Mouse (Mus musculus): Measurements from ENCODE around the gene Ermp1. TPM values are rescaled to one million over a fixed set of nuclear protein-coding genes. Genes with fewer than 3 reads are reported as not detected.

Gene Ermp1
- polyA plus RNA-seq, 1 experiment from 2014 or later, result 15.6 TPM

GRCm38 (mm10) chr19:29674946-29675345 lies 26.7 kb upstream of the Ermp1 start:
- WGBS, result 96% methylated on average over 7 of the region's 7 CpGs
- Histone ChIP-seq H3K4me3 (no peak overlapping the region), H3K4me2 (replicated peaks) (no peak overlapping the region), H3K4me1 (no peaks in the 10 kb centered on the region), H3K27me3 (replicated peaks) (no peaks in the 10 kb centered on the region), H3K27ac (no peak overlapping the region), H3K36me3 (no peaks in the 10 kb centered on the region), H3K9me3 (no peaks in the 10 kb centered on the region), H3K9ac (no peak overlapping the region)
- ATAC-seq (ENCODE audit: low FRiP score, low read depth), result no peak

DNA sequence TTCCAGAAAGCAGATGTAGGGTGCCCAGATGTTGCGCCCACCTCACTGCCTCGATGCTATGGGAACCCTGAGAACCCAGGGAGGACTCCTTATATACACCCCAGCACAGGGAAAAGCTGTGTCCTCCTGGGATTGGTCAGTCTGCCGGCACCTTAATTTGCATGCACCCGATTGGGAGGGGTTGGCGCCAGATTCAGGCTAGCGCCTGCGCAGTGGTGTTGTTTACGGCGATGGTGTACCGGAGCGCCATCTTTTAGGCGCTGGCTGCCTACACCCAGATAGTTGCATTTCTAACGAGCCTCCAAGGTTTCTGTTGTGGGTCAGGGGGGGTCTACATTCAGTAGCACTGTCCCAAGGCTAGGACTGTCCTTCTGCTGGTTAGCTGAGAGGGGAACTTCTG lies 24.4 kb upstream of the Ermp1 start:
- H3K27me3 ChIP-seq (replicated peaks), result no peaks in the 10 kb centered on the region
- ATAC-seq (ENCODE audit: low FRiP score, low read depth), result no peak
- H3K27ac ChIP-seq, result no peak overlapping the region
- no peaks in the 10 kb centered on the region for H3K36me3 ChIP-seq
- H3K4me1 ChIP-seq, result no peaks in the 10 kb centered on the region
- H3K4me2 ChIP-seq (replicated peaks), result no peak overlapping the region
- 97% methylated on average over 13 of the region's 13 CpGs for WGBS
- no peak overlapping the region for H3K9ac ChIP-seq
- H3K4me3 ChIP-seq, result no peak overlapping the region
- H3K9me3 ChIP-seq, result no peaks in the 10 kb centered on the region

DNA sequence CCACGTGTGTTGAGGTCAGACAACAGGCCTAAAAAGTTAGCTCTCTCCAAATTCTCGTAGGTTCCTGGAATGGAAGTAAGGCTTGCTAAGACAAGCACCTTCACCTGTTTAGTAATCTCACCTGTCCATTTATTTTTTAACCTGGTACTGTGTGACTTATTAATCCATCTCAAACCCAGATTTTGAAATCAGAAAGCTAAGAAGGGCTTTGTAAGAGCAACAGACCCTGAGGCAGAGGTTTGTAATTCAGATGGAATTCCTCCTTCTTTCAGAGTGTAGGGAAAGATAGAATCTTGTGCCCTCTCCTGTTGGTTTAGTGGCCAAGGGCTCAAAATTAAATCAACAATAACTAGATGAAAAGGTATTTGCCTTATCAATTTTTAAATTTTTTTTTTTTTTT lies 22.9 kb upstream of the Ermp1 start:
- Histone ChIP-seq H3K27me3 (replicated peaks) (no peaks in the 10 kb centered on the region), H3K9me3 (no peaks in the 10 kb centered on the region), H3K4me1 (no peaks in the 10 kb centered on the region), H3K9ac (no peak overlapping the region), H3K36me3 (no peaks in the 10 kb centered on the region), H3K4me2 (replicated peaks) (no peak overlapping the region), H3K27ac (no peak overlapping the region), H3K4me3 (no peak overlapping the region)
- WGBS, result 80% methylated on average over 2 of the region's 2 CpGs
- no peak for ATAC-seq (ENCODE audit: low FRiP score, low read depth)

DNA sequence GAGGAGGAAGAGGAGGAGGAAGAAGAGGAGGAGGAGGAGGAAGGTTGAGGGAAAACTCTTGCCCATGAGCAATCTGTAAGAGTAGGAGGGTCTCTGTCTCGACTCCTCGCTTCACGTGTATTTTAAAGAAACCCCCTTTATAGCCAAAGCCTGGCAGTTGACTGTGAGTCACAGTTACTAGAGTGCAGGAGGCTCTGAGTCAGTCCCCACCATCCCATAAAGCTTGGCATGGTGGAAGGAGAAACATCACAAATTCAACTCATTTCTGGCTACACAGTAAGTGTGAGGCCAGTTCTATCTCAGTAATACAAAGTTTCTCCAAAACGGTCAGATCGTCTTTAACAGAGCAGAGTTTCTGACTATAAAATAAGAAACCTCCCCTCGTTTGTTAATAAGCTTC lies 22.0 kb upstream of the Ermp1 start:
- H3K4me1 ChIP-seq, result no peaks in the 10 kb centered on the region
- no peaks in the 10 kb centered on the region for H3K27me3 ChIP-seq (replicated peaks)
- no peaks in the 10 kb centered on the region for H3K9me3 ChIP-seq
- no peaks in the 10 kb centered on the region for H3K36me3 ChIP-seq
- no peak overlapping the region for H3K4me2 ChIP-seq (replicated peaks)
- no peak overlapping the region for H3K9ac ChIP-seq
- 84% methylated on average over 6 of the region's 6 CpGs for WGBS
- H3K27ac ChIP-seq, result no peak overlapping the region
- no peak overlapping the region for H3K4me3 ChIP-seq
- ATAC-seq (ENCODE audit: low FRiP score, low read depth), result no peak

DNA sequence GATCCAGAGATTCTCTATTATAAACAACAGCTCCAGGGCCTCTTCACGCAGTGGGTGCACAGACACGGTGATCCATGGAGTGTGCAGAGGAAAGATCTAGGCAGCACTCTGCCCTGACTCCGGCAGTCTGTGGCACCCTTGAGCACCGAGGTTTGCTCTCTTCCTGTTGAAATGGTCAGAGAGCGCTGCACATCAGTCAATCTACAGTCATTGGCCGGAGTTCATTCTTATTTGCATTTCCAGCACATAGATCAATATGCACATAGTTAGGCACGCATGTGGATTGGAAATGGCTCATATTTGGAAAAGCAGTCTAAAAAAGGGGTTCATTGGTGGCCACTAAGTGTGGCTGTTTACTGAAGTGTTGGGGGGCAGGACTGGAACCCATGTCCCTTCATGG lies 19.9 kb upstream of the Ermp1 start:
- H3K9me3 ChIP-seq, result no peaks in the 10 kb centered on the region
- WGBS, result 92% methylated on average over 7 of the region's 7 CpGs
- ATAC-seq (ENCODE audit: low FRiP score, low read depth), result no peak

GRCm38 (mm10) chr19:29666965-29667594 lies 18.9 kb upstream of the Ermp1 start:
- Histone ChIP-seq H3K27me3 (replicated peaks) (no peaks in the 10 kb centered on the region), H3K4me2 (replicated peaks) (no peak overlapping the region), H3K9me3 (no peaks in the 10 kb centered on the region), H3K36me3 (no peaks in the 10 kb centered on the region), H3K4me3 (no peak overlapping the region), H3K27ac (no peak overlapping the region), H3K9ac (no peak overlapping the region), H3K4me1 (no peaks in the 10 kb centered on the region)
- ATAC-seq (ENCODE audit: low FRiP score, low read depth), result no peak
- 87% methylated on average over 5 of the region's 5 CpGs for WGBS

More for the DNA sequence above, 19.9 kb upstream of the Ermp1 start:
- Histone ChIP-seq H3K4me1 (no peaks in the 10 kb centered on the region), H3K27ac (no peak overlapping the region), H3K36me3 (no peaks in the 10 kb centered on the region), H3K27me3 (replicated peaks) (no peaks in the 10 kb centered on the region), H3K4me3 (no peak overlapping the region), H3K9ac (no peak overlapping the region), H3K4me2 (replicated peaks) (no peak overlapping the region)

GRCm38 (mm10) chr19:29666164-29666563 lies 17.9 kb upstream of the Ermp1 start:
- Histone ChIP-seq H3K27me3 (replicated peaks) (no peaks in the 10 kb centered on the region), H3K27ac (no peak overlapping the region), H3K4me3 (no peak overlapping the region), H3K4me2 (replicated peaks) (no peak overlapping the region), H3K4me1 (no peaks in the 10 kb centered on the region), H3K9ac (no peak overlapping the region), H3K9me3 (no peaks in the 10 kb centered on the region), H3K36me3 (no peaks in the 10 kb centered on the region)
- no peak for ATAC-seq (ENCODE audit: low FRiP score, low read depth)
- 89% methylated on average over 4 of the region's 4 CpGs for WGBS

GRCm38 (mm10) chr19:29664934-29665333 lies 16.7 kb upstream of the Ermp1 start:
- no peak overlapping the region for H3K4me3 ChIP-seq
- ATAC-seq (ENCODE audit: low FRiP score, low read depth), result no peak
- H3K9ac ChIP-seq, result no peak overlapping the region
- no peaks in the 10 kb centered on the region for H3K9me3 ChIP-seq
- no peak overlapping the region for H3K4me2 ChIP-seq (replicated peaks)
- H3K27me3 ChIP-seq (replicated peaks), result no peaks in the 10 kb centered on the region
- no peaks in the 10 kb centered on the region for H3K36me3 ChIP-seq
- WGBS, result 85% methylated on average over 5 of the region's 5 CpGs
- no peak overlapping the region for H3K27ac ChIP-seq
- no peaks in the 10 kb centered on the region for H3K4me1 ChIP-seq

DNA sequence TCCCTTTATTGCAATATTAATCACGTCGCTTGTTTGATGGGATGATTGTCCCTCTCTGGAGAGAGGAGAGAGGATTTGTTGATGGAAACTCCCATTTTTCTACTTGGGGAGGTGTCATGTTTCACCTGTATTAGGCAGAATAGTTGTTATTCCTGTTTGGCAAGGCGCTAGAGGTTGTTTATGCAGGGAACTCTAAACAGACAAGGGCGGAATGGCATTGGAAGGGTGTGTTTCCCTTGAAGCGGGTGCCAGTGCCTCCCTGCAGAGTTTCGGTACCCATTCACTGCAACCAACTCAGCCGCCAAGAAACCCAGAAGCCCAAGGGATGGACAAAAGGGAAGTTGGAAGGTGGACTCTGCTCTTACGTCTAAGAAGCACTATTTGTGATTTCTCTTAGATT lies 15.6 kb upstream of the Ermp1 start:
- H3K4me3 ChIP-seq, result no peak overlapping the region
- ATAC-seq (ENCODE audit: low FRiP score, low read depth), result no peak
- H3K9me3 ChIP-seq, result no peaks in the 10 kb centered on the region
- no peak overlapping the region for H3K4me2 ChIP-seq (replicated peaks)
- no peaks in the 10 kb centered on the region for H3K36me3 ChIP-seq
- no peak overlapping the region for H3K9ac ChIP-seq
- no peaks in the 10 kb centered on the region for H3K27me3 ChIP-seq (replicated peaks)
- WGBS, result 80% methylated on average over 8 of the region's 8 CpGs
- no peak overlapping the region for H3K27ac ChIP-seq
- H3K4me1 ChIP-seq, result no peaks in the 10 kb centered on the region

- no peak for ATAC-seq (ENCODE audit: low FRiP score, low read depth)
- H3K9me3 ChIP-seq, result no peaks in the 10 kb centered on the region
- H3K4me2 ChIP-seq (replicated peaks), result no peak overlapping the region
- H3K27me3 ChIP-seq (replicated peaks), result no peaks in the 10 kb centered on the region
- no peaks in the 10 kb centered on the region for H3K36me3 ChIP-seq
- H3K27ac ChIP-seq, result no peak overlapping the region
- 89% methylated on average over 6 of the region's 6 CpGs for WGBS
- no peaks in the 10 kb centered on the region for H3K4me1 ChIP-seq
- H3K9ac ChIP-seq, result no peak overlapping the region
- H3K4me3 ChIP-seq, result no peak overlapping the region
Observed at GRCm38 (mm10) chr19:29661974-29662580, 13.9 kb upstream of the Ermp1 start.

DNA sequence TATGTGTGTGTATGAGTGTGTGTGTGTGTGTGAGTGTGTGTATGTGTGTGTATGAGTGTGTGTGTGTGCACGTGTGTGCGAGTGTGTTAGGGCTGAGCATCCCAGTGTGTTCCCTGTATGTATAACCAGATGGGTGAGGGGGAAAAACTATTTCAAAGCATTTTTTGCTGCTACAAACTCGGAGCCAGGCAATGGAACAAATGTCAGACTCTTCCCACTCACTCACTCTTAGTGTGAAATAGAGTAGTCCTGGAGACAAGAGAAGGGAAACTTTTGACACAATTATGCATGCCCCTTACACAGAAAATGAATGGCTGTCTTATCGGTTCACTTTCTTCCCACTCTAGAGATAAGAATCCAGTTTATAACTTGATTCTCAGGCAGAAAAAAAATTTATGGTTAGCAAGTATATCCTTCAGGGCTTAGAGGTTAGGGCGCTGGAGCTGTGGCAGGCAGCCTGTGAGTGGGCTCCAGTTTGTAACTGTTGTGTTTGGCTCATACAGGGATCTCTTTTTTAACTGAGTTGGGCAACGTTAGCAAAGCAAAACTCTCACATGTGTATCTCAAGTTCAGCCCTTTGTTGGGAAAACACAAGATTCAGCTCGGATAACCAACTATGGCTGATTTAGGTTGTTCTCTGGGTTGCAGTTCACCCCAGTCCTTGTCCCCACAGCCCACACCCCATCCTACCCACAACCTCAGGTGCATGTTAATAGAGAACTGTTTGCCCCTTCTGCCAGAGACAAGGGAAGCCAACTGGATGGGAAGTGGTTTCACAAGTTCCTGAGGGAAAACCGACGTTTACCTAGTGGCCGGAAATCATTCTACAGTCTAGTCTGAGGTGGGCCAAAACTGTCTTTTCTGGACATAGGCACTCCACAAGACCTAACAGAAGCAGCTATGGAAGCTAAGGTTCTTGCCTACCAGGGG lies 12.9 kb upstream of the Ermp1 start:
- H3K4me1 ChIP-seq, result no peaks in the 10 kb centered on the region
- no peaks in the 10 kb centered on the region for H3K36me3 ChIP-seq
- no peaks in the 10 kb centered on the region for H3K27me3 ChIP-seq (replicated peaks)
- 88% methylated on average over 10 of the region's 10 CpGs for WGBS
- no peaks in the 10 kb centered on the region for H3K9me3 ChIP-seq
- H3K4me3 ChIP-seq, result no peak overlapping the region
- no peak overlapping the region for H3K4me2 ChIP-seq (replicated peaks)
- H3K27ac ChIP-seq, result no peak overlapping the region
- H3K9ac ChIP-seq, result no peak overlapping the region
- no peak for ATAC-seq (ENCODE audit: low FRiP score, low read depth)

DNA sequence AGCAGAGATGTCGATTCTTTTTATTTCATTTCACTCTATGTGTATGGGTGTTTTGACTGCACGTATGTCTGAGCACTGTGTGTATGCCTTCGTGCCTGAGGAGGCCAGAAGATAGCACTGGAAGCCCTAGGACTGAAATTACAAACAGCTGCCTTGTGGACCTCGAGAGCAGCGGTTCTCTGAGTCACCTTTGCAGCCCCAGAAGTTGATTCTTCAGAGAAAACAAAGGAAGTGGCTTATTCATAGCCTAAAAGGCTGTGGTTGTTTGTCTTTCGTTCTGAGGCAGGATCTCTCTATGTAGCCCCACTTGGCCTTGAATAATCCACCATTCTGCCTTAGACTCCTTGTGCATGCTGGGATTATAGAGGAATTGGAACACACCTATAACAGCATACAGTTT lies 11.5 kb upstream of the Ermp1 start:
- H3K4me1 ChIP-seq, result 0 out of 2 replicates have a peak, but pooled peaks cover 3% of the 10 kb centered on the region
- WGBS, result 60% methylated on average over 6 of the region's 6 CpGs
- no peaks in the 10 kb centered on the region for H3K36me3 ChIP-seq
- H3K4me2 ChIP-seq (replicated peaks), result no peak overlapping the region
- H3K27ac ChIP-seq, result no peak overlapping the region
- no peak for ATAC-seq (ENCODE audit: low FRiP score, low read depth)
- no peak overlapping the region for H3K4me3 ChIP-seq
- H3K9ac ChIP-seq, result no peak overlapping the region
- no peaks in the 10 kb centered on the region for H3K27me3 ChIP-seq (replicated peaks)
- H3K9me3 ChIP-seq, result no peaks in the 10 kb centered on the region

Data from neural tube, embryonic 12.5 days (tissue).